Mouse (Mus musculus) heart, postnatal 0 days (tissue): ENCODE measurements at regions not wholly inside any gene's neighbourhood (a gene's known extent, or its start where the extent isn't known, plus 50 kb on each side); places are given as distances from the start of the nearest gene placed in this dataset.

Experiments
- ATAC-seq: fragments of 200-750 bp; cut with Nextera tagmentation; 2 replicates; pipeline ENCODE4 v1.8.0; 2017; ENCODE audit warnings: low read depth, moderate number of reproducible peaks, moderate library complexity; ENCODE audit not compliant: insufficient read depth
- DNase-seq: peaks from one replicate; pipeline ENCODE4 v3.0.0-alpha.2; 2016; ENCODE audit warnings: low spot score
- H3K27ac ChIP-seq: fragments of 300-500 bp; sonication (generic); 2 replicates; pipeline ENCODE4 v1.5.1; 2014; ENCODE audit warnings: low read depth, mild to moderate bottlenecking
- H3K27me3 ChIP-seq: fragments of 300-500 bp; sonication (generic); 2 replicates; pipeline ENCODE4 v1.6.1; 2014; ENCODE audit warnings: low read length, mixed read lengths; ENCODE audit not compliant: control insufficient read depth, insufficient read depth
- H3K36me3 ChIP-seq: fragments of 300-500 bp; sonication (generic); replicated peaks from 2 replicates; pipeline ENCODE4 v1.6.1; 2014; ENCODE audit warnings: low read length, mixed read lengths; ENCODE audit not compliant: control insufficient read depth, insufficient read depth
- H3K4me1 ChIP-seq: fragments of 300-500 bp; sonication (generic); 2 replicates; pipeline ENCODE4 v1.6.1; 2014; ENCODE audit warnings: antibody characterized with exemption; ENCODE audit not compliant: control insufficient read depth, insufficient read depth
- H3K4me2 ChIP-seq: fragments of 300-500 bp; sonication (generic); 2 replicates; pipeline ENCODE4 v1.6.1; 2014; ENCODE audit warnings: low read depth, mild to moderate bottlenecking, low read length, moderate library complexity
- H3K4me3 ChIP-seq: fragments of 300-500 bp; sonication (generic); 2 replicates; pipeline ENCODE4 v1.5.1; 2014; ENCODE audit warnings: low read depth, low read length
- H3K9ac ChIP-seq: fragments of 300-500 bp; sonication (generic); replicated peaks from 2 replicates; pipeline ENCODE4 v1.6.1; 2014; ENCODE audit warnings: low read depth, low read length, mixed read lengths
- H3K9me3 ChIP-seq: fragments of 300-500 bp; sonication (generic); replicated peaks from 2 replicates; pipeline ENCODE4 v1.6.1; 2016; ENCODE audit warnings: low read length; ENCODE audit not compliant: control insufficient read depth
- CTCF ChIP-seq: IDR thresholded peaks from 2 replicates; pipeline ENCODE4 v1.5.1; 2016; ENCODE audit warnings: antibody characterized with exemption, control low read depth, low read depth
- EP300 ChIP-seq: IDR thresholded peaks from 2 replicates; pipeline ENCODE4 v1.6.1; 2016; ENCODE audit warnings: antibody characterized with exemption, low read depth
- WGBS: fragments of 180-500 bp; shearing (Covaris S2); extraction: QIAGEN DNeasy Blood & Tissue Kit; methylation state at CpG from one replicate; pipeline ENCODE4 v1.1.7; 2014; 5-methylcytosine and 5-hydroxymethylcytosine counted together

DNA sequence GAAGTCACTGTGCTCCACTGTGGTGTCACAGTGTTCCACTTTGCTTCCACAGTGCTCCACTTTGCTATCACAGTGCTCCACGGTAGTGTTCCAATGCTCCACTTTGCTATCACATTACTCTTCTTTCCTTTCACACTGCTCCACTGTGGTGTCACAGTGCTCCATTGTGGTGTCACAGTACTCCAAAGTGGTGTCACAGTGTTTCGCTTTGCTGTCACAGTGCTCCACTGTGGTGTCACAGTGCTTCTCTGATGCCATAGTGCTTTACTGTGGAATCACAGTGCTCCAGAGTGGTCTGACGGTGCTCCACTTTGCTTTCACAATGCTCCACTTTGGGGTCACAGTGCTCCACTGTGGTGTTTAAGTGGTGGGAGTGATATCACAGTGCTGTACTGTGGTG is 71.4 kb upstream of the Trpm1 start:
- no peak overlapping the region for H3K9ac ChIP-seq
- H3K36me3 ChIP-seq: no peaks in the 10 kb centered on the region
- DNase-seq (no peak), ATAC-seq (no peak)
- WGBS: 86% methylated on average over 3 of the region's 3 CpGs
- H3K27me3 ChIP-seq: no peaks in the 10 kb centered on the region
- TF ChIP-seq CTCF (no peak), EP300 (no peak)
- no peak overlapping the region for H3K4me2 ChIP-seq
- H3K9me3 ChIP-seq: peaks cover 5% of the 10 kb centered on the region; the same call in 1 of the 2 replicates
- H3K4me1 ChIP-seq: no peaks in the 10 kb centered on the region
- H3K27ac ChIP-seq: no peak overlapping the region
- no peak overlapping the region for H3K4me3 ChIP-seq

DNA sequence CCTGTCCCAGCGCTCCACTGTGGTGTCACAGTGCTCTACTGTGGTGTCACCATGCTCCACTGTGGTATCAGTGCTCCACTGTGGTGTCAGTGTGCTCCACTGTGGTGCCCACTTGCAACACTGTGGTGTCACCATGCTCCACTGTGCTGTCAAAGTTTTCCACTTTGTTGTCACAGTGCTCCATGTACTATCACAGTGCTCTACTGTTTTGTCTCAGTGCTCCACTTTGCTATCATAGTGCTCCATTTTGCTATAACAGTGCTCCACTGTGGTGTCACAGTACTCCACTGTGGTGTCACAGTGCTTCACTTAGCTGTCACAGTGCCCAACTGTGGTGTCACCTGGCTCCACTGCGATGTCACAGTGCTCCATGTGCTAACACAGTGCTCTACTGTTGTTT is 72.0 kb upstream of the Trpm1 start:
- TF ChIP-seq EP300: no peak
- no peak for TF ChIP-seq CTCF
- Histone ChIP-seq H3K9ac (no peak overlapping the region), H3K27ac (no peak overlapping the region), H3K4me1 (no peaks in the 10 kb centered on the region), H3K4me3 (no peak overlapping the region), H3K27me3 (no peaks in the 10 kb centered on the region), H3K9me3 (peaks cover 5% of the 10 kb centered on the region; the same call in 1 of the 2 replicates), H3K4me2 (no peak overlapping the region), H3K36me3 (no peaks in the 10 kb centered on the region)
- DNase-seq: no peak
- WGBS: 67% methylated on average over 2 of the region's 2 CpGs
- no peak for ATAC-seq

DNA sequence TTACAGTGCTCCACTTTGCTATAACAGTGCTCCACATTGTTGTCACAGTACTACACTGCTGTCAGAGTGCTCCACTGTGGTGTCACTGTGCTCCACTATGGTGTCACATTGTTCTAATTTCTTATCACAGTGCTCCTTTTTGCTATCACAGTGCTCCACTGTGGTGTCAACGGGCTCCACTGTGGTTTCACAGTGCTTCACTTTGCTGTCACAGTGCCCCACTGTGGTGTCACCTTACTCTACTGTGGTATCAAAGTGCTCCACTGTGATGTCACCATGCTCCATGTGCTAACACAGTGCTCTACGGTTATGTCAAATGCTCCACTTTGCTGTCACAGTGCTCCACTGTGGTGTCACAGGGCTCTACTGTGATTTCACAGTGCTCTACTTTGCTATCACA is 72.6 kb upstream of the Trpm1 start:
- no peak for TF ChIP-seq EP300
- TF ChIP-seq CTCF: no peak
- Histone ChIP-seq H3K4me2 (no peak overlapping the region), H3K4me1 (no peaks in the 10 kb centered on the region), H3K4me3 (no peak overlapping the region), H3K27ac (no peak overlapping the region), H3K36me3 (no peaks in the 10 kb centered on the region), H3K27me3 (no peaks in the 10 kb centered on the region), H3K9me3 (peaks cover 5% of the 10 kb centered on the region; the same call in 1 of the 2 replicates), H3K9ac (no peak overlapping the region)
- ATAC-seq (no peak), DNase-seq (no peak)
- 74% methylated on average over 2 of the region's 2 CpGs for WGBS

DNA sequence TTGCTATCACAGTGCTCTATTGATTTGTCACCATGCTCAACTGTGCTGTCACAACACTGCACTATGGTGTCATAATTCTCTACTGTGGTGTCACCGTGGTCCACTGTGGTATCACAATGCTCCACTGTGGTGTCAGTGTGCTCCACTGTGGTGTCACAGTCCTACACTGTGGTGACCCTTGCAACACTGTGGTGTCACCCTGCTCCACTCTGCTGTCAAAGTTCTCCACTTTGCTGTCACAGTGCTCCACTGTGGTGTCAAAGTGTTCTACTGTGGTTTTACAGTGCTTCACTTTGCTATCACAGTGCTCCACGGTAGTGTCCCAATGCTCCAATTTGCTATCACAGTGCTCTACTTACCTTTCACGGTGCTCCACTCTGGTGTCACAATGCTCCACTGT is 74.3 kb upstream of the Trpm1 start:
- ATAC-seq (no peak), DNase-seq (no peak)
- TF ChIP-seq EP300 (no peak), CTCF (no peak)
- no peak overlapping the region for H3K9ac ChIP-seq
- H3K27me3 ChIP-seq: no peaks in the 10 kb centered on the region
- no peaks in the 10 kb centered on the region for H3K36me3 ChIP-seq
- peaks cover 5% of the 10 kb centered on the region; the same call in 1 of the 2 replicates for H3K9me3 ChIP-seq
- no peaks in the 10 kb centered on the region for H3K4me1 ChIP-seq
- WGBS: 84% methylated on average over 3 of the region's 3 CpGs
- H3K4me2 ChIP-seq: no peak overlapping the region
- H3K4me3 ChIP-seq: no peak overlapping the region
- H3K27ac ChIP-seq: no peak overlapping the region

DNA sequence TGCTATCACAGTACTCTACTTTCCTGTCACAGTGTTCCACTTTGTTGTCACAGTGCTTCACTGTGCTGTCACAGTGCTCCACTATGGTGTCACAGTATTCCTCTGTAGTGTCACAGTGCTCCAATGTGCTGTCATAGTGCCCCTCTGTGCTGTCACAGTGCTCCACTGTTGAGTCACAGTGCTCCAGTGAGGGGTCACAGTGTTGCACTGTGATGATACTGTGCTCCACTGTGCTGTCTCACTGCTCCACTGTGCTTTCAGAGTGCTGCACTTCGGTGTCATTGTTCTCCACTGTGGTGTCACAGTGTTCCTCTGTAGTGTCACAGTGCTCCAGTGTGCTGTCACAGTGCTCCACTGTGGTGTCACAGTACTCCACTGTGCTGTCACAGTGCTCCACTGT is 75.0 kb upstream of the Trpm1 start:
- Histone ChIP-seq H3K9ac (no peak overlapping the region), H3K36me3 (no peaks in the 10 kb centered on the region), H3K27ac (no peak overlapping the region), H3K4me3 (no peak overlapping the region), H3K4me2 (no peak overlapping the region), H3K27me3 (no peaks in the 10 kb centered on the region), H3K4me1 (no peaks in the 10 kb centered on the region), H3K9me3 (peaks cover 5% of the 10 kb centered on the region; the same call in 1 of the 2 replicates)
- DNase-seq: no peak
- no peak for ATAC-seq
- WGBS: 58% methylated on average over 1 of the region's 1 CpGs
- no peak for TF ChIP-seq EP300
- no peak for TF ChIP-seq CTCF

DNA sequence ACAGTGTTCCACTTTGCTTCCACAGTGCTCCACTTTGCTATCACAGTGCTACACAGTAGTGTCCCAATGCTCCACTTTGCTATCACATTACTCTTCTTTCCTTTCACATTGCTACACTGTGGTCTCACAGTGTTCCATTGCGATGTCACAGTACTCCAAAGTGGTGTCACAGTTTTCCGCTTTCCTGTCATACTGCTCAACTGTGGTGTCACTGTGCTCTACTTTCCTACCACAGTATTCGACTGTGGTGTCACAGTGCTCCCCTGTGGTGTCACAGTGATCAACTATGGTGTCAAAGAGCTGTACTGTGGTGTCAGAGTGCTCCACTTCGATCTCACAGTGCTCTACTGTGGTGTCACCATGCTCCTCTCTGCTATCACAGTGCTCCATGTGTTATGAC is 76.1 kb upstream of the Trpm1 start:
- Histone ChIP-seq H3K4me2 (no peak overlapping the region), H3K27me3 (no peaks in the 10 kb centered on the region), H3K36me3 (no peaks in the 10 kb centered on the region), H3K27ac (no peak overlapping the region), H3K4me3 (no peak overlapping the region), H3K9me3 (peaks cover 5% of the 10 kb centered on the region; the same call in 1 of the 2 replicates), H3K9ac (no peak overlapping the region), H3K4me1 (no peaks in the 10 kb centered on the region)
- TF ChIP-seq EP300 (no peak), CTCF (peak; percentile 36)
- ATAC-seq: peak; percentile 42; the same call in 1 of the 2 replicates
- DNase-seq: no peak
- WGBS: 66% methylated on average over 4 of the region's 4 CpGs
